Mouse (Mus musculus): ENCODE measurements around the gene Vmn2r9.
"Not testable (repeated sequence)": the region's sequence is repeated elsewhere in the genome, so short reads cannot be mapped to it uniquely, and the experiment has no call there.

The Vmn2r9 gene

GRCm38 (mm10) chr5:108852501-108852900, at the start of gene Vmn2r9:
Gene Vmn2r9, minus strand, starts transcription at chr5:108852601.
- DNase-seq (ENCODE audit: low read depth, low spot score), result not testable (repeated sequence)

- DNase-seq (ENCODE audit: low read depth, low spot score), result peak; percentile 0
Observed at GRCm38 (mm10) chr5:108866746-108867145, 14.3 kb upstream of the Vmn2r9 start.

- no peak for DNase-seq (ENCODE audit: low read depth, low spot score)
Observed at GRCm38 (mm10) chr5:108849466-108849865, 2.9 kb downstream of the Vmn2r9 start.

GRCm38 (mm10) chr5:108836156-108836555, 16.2 kb downstream of the Vmn2r9 start:
- DNase-seq (ENCODE audit: low read depth, low spot score), result no peak

- DNase-seq (ENCODE audit: low read depth, low spot score), result no peak
Observed at GRCm38 (mm10) chr5:108823276-108823675, 29.1 kb downstream of the Vmn2r9 start.

GRCm38 (mm10) chr5:108808750-108809149, 43.7 kb downstream of the Vmn2r9 start, which contains the start of gene Vmn2r8:
Gene Vmn2r8, minus strand, starts transcription at chr5:108808850.
- not testable (repeated sequence) for DNase-seq (ENCODE audit: low read depth, low spot score)

GRCm38 (mm10) chr5:108803646-108804045, 48.8 kb downstream of the Vmn2r9 start:
- no peak for DNase-seq (ENCODE audit: low read depth, low spot score)

- DNase-seq (ENCODE audit: low read depth, low spot score), result not testable (repeated sequence)
Observed at GRCm38 (mm10) chr5:108795263-108795662, 57.1 kb downstream of the Vmn2r9 start, which contains the start of gene Tmed11. Gene Tmed11, minus strand, starts transcription at chr5:108795363.

GRCm38 (mm10) chr5:108790385-108790784, 62.0 kb downstream of the Vmn2r9 start:
- not testable (repeated sequence) for DNase-seq (ENCODE audit: low read depth, low spot score)

All from embryo, embryonic 11.5 days (tissue).